ENCODE assay signal across 2 mouse cellular contexts in the genomic region with DNA sequence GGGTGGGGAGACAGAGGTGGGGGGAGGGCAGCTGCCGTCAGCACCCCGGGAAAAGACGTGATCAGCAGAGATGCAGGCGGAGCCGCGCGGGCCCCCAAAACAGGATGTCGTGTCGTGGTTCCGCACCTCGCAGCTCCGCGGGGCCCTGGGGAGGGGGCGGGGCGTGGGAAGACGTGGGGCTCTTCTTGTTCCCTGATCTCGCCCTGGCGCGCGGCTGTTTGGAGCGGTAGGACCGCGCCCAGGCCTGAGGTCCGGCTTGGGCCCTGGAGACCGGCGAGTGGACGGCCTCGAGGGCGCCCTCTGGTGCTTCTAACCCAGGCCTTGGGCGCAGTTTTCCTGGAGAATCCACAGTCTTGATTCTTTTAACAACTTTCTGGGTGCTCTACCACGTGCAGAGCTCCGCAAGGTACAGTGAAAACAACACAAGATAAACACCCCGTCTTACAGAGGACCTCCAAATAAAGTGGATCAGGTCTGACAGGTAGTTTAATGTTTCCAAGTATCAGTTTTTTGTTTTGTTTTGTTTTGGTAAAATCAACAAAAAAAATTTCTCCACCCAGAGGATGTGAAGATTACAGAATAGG.
TF ChIP-seq lines count a peak whose summit lies in the region.

No protein-coding gene starts in this region.

TF ChIP-seq in ES-E14, 5 proteins besides CTCF, POLR2A, EP300 and RAD21 (continued from another document):
- TF ChIP-seq HCFC1 (IDR thresholded peaks at IDR 0.05; ENCODE audit: borderline replicate concordance, insufficient read depth, low read length) = 0 out of 2 replicates have a peak, but pooled peaks have one; percentile 0

TF ChIP-seq in myocyte, 11 proteins besides CTCF, POLR2A, EP300 and RAD21 (continued from another document):
- TF ChIP-seq REST (IDR thresholded peaks at IDR 0.05; ENCODE audit: insufficient read depth, insufficient read length) (no peak), MYOD1 (IDR thresholded peaks at IDR 0.05; ENCODE audit: control insufficient read depth in 1 of 3, insufficient read length in 2 of 3, low read depth in 2 of 3) (peak in 1 of 3 experiments; percentile 2), POLR2AphosphoS2 (IDR thresholded peaks at IDR 0.05; ENCODE audit: insufficient read length, low read depth) (peak; percentile 21), MYOG (IDR thresholded peaks at IDR 0.05; ENCODE audit: control insufficient read depth in 1 of 3, insufficient read depth in 1 of 3, insufficient read length in 2 of 3, low read depth in 2 of 3) (peak in 1 of 3 experiments; percentile 2)
